In genomic region chr1:40156096-40156495, GRCm38 (mm10) we compare ENCODE assay signal across 28 mouse cellular contexts.
"Had no signal": no experiment of that assay in that cellular context is flagged by ENCODE, and none has a peak within 500 bp of the region (broad histone marks: within the 10 kb centered on the region; RNA-seq: fewer than 3 reads in every experiment).

No protein-coding gene starts in this region.

- ATAC-seq: forebrain, embryonic 13.5 days; forebrain, embryonic 14.5 days; forebrain, embryonic 15.5 days; forebrain, embryonic 16.5 days; forebrain, postnatal 0 days had no signal

- H3K9me3 ChIP-seq: embryonic facial prominence, embryonic 10.5 days; embryonic facial prominence, embryonic 12.5 days; embryonic facial prominence, embryonic 13.5 days; embryonic facial prominence, embryonic 15.5 days; forebrain, embryonic 10.5 days; forebrain, embryonic 12.5 days; forebrain, embryonic 13.5 days; forebrain, embryonic 15.5 days had no signal

- H3K36me3 ChIP-seq: embryonic facial prominence, embryonic 10.5 days; embryonic facial prominence, embryonic 12.5 days; embryonic facial prominence, embryonic 13.5 days; embryonic facial prominence, embryonic 15.5 days; forebrain, embryonic 10.5 days; forebrain, embryonic 12.5 days; forebrain, embryonic 15.5 days had no signal

- H3K4me3 ChIP-seq: embryonic facial prominence, embryonic 10.5 days; embryonic facial prominence, embryonic 12.5 days; embryonic facial prominence, embryonic 13.5 days; embryonic facial prominence, embryonic 15.5 days; erythroblast, embryonic 14.5 days; forebrain, embryonic 10.5 days; forebrain, embryonic 12.5 days; forebrain, embryonic 13.5 days; forebrain, embryonic 15.5 days; gastrocnemius, adult 2 months had no signal

- H3K27me3 ChIP-seq: embryonic facial prominence, embryonic 12.5 days; embryonic facial prominence, embryonic 13.5 days; embryonic facial prominence, embryonic 15.5 days; forebrain, embryonic 12.5 days; forebrain, embryonic 13.5 days; forebrain, embryonic 15.5 days had no signal

- H3K9ac ChIP-seq: embryonic facial prominence, embryonic 12.5 days; embryonic facial prominence, embryonic 13.5 days; embryonic facial prominence, embryonic 15.5 days; forebrain, embryonic 12.5 days; forebrain, embryonic 13.5 days; forebrain, embryonic 15.5 days; forebrain, postnatal 0 days had no signal

- DNase-seq: cerebellum, adult 2 months; cerebellum, adult 8-10 months; cerebellum, adult 9-10 months; cerebellum, adult 9-11 months; cerebellum, postnatal 10 days; cerebellum, postnatal 14 days; cerebellum, postnatal 25 days; cerebellum, postnatal 36 days; embryo, embryonic 11 days; forebrain, postnatal 0 days; gastrocnemius, adult 2 months; gastrocnemius, postnatal 10 days; gastrocnemius, postnatal 14 days; gastrocnemius, postnatal 25 days; gastrocnemius, postnatal 36 days; heart, adult 11 months; heart, adult 18-20 months had no signal

- H3K27ac ChIP-seq: embryonic facial prominence, embryonic 10.5 days; embryonic facial prominence, embryonic 12.5 days; embryonic facial prominence, embryonic 13.5 days; embryonic facial prominence, embryonic 15.5 days; forebrain, embryonic 10.5 days; forebrain, embryonic 12.5 days; forebrain, embryonic 13.5 days; forebrain, embryonic 15.5 days; gastrocnemius, adult 2 months had no signal

- H3K4me1 ChIP-seq: embryonic facial prominence, embryonic 12.5 days; embryonic facial prominence, embryonic 13.5 days; forebrain, embryonic 10.5 days; forebrain, embryonic 12.5 days; forebrain, embryonic 13.5 days; forebrain, embryonic 15.5 days had no signal

- H3K4me2 ChIP-seq: embryonic facial prominence, embryonic 12.5 days; embryonic facial prominence, embryonic 13.5 days; embryonic facial prominence, embryonic 15.5 days; forebrain, embryonic 12.5 days; forebrain, embryonic 13.5 days; forebrain, embryonic 15.5 days had no signal
